Mouse (Mus musculus) MEL (cell line): ENCODE measurements around the gene Klf9. TPM values are rescaled to one million over a fixed set of nuclear protein-coding genes. Genes with fewer than 3 reads are reported as not detected.

Source experiments
- DNase-seq: peaks from one replicate; pipeline ENCODE4 v3.0.0; 2011; ENCODE audit warnings: low read depth, low spot score
- H3K27ac ChIP-seq: 2 replicates; pipeline ENCODE4 v1.5.1; 2012; ENCODE audit warnings: low read depth, mild to moderate bottlenecking, control low read depth, low read length, moderate library complexity; ENCODE audit not compliant: control insufficient read depth
- H3K27me3 ChIP-seq, 2 experiments: fragments of 150-350 bp in 1 of 2; sonication (generic) in 1 of 2; 2 replicates each; pipeline ENCODE4 v1.6.1; 2012; ENCODE audit warnings: low read length in 2 of 2, mild to moderate bottlenecking in 2 of 2, improper control_type of control experiment in 1 of 2, moderate library complexity in 1 of 2; ENCODE audit not compliant: insufficient read depth in 2 of 2, control insufficient read depth in 1 of 2
- H3K36me3 ChIP-seq, 2 experiments: 2 replicates each; pipeline ENCODE4 v1.6.1; 2012 to 2014; ENCODE audit warnings: low read length in 2 of 2, improper control_type of control experiment in 1 of 2, inconsistent platforms in 1 of 2, mild to moderate bottlenecking in 1 of 2; ENCODE audit not compliant: insufficient read depth in 2 of 2, control insufficient read depth in 1 of 2
- H3K4me1 ChIP-seq, 2 experiments: fragments of 150-350 bp in 1 of 2; sonication (generic) in 1 of 2; 2 replicates each; pipeline ENCODE4 v1.6.1; 2012; ENCODE audit warnings: low read length in 2 of 2, improper control_type of control experiment in 1 of 2, mild to moderate bottlenecking in 1 of 2; ENCODE audit not compliant: insufficient read depth in 2 of 2, control insufficient read depth in 1 of 2
- H3K4me3 ChIP-seq, 2 experiments: fragments of 150-350 bp in 1 of 2; sonication (generic) in 1 of 2; 2 replicates each; pipeline ENCODE4 v1.5.1; 2012; ENCODE audit warnings: low read depth in 2 of 2, low read length in 2 of 2, mild to moderate bottlenecking in 2 of 2, moderate library complexity in 2 of 2, control low read depth in 1 of 2, improper control_type of control experiment in 1 of 2; ENCODE audit not compliant: control insufficient read depth in 1 of 2, insufficient read depth in 1 of 2
- H3K79me2 ChIP-seq: 2 replicates; pipeline ENCODE4 v1.6.1; 2012; ENCODE audit warnings: mild to moderate bottlenecking, low read length, moderate library complexity; ENCODE audit not compliant: control insufficient read depth, poor library complexity, insufficient read depth
- H3K9ac ChIP-seq: 2 replicates; pipeline ENCODE4 v1.6.1; 2012; ENCODE audit warnings: low read depth, mild to moderate bottlenecking, control low read depth, low read length, moderate library complexity; ENCODE audit not compliant: control insufficient read depth, poor library complexity, severe bottlenecking
- H3K9me3 ChIP-seq: fragments of 150-350 bp; sonication (generic); replicated peaks from 2 replicates; pipeline ENCODE4 v1.6.1; 2012; ENCODE audit warnings: mild to moderate bottlenecking, low read length, improper control_type of control experiment, moderate library complexity; ENCODE audit not compliant: insufficient read depth
- HCFC1 ChIP-seq: IDR thresholded peaks from 2 replicates; pipeline ENCODE4 v1.6.1; 2012; ENCODE audit warnings: low read depth, mild to moderate bottlenecking, inconsistent platforms, low read length, improper control_type of control experiment, moderate library complexity
- KAT2A ChIP-seq: conservative IDR thresholded peaks from 2 replicates; pipeline ENCODE4 v1.6.1; 2012; ENCODE audit warnings: low read depth, low read length, improper control_type of control experiment, inconsistent platforms
- MEF2A ChIP-seq: IDR thresholded peaks from 2 replicates; pipeline ENCODE4 v1.6.1; 2014; ENCODE audit warnings: low read depth, mild to moderate bottlenecking, inconsistent platforms, low read length, improper control_type of control experiment; ENCODE audit not compliant: poor library complexity, insufficient replicate concordance, severe bottlenecking; ENCODE audit errors: extremely low read depth
- MXI1 ChIP-seq: IDR thresholded peaks from 2 replicates; pipeline ENCODE4 v1.6.1; 2011; ENCODE audit warnings: mild to moderate bottlenecking, low read depth, low read length, improper control_type of control experiment
- POLR2A ChIP-seq, 2 experiments: IDR thresholded peaks; 2 replicates each; pipeline ENCODE4 v1.6.1; 2011 to 2012; ENCODE audit warnings: low read length in 2 of 2, mild to moderate bottlenecking in 2 of 2, control low read depth in 1 of 2, improper control_type of control experiment in 1 of 2, low read depth in 1 of 2, moderate library complexity in 1 of 2; ENCODE audit not compliant: control insufficient read depth in 1 of 2, insufficient read depth in 1 of 2, poor library complexity in 1 of 2
- RAD21 ChIP-seq: IDR thresholded peaks from 2 replicates; pipeline ENCODE4 v1.6.1; 2011; ENCODE audit warnings: mild to moderate bottlenecking, low read depth, low read length, improper control_type of control experiment
- TCF12 ChIP-seq: IDR thresholded peaks from 2 replicates; pipeline ENCODE4 v1.6.1; 2014; ENCODE audit warnings: low read depth, mild to moderate bottlenecking, inconsistent platforms, low read length, improper control_type of control experiment, moderate library complexity
- polyA plus RNA-seq, 2 experiments: library from polyadenylated mRNA; stranded (reverse) in 1 of 2; unstranded in 1 of 2; fragments of >175 nt in 1 of 2; fragments of >200 nt in 1 of 2; gene quantifications; 2 replicates each; pipeline versions ENCODE4 v1.2.1 to v1.2.4; 2012; ENCODE audit warnings: low replicate concordance in 2 of 2, low read depth in 1 of 2; ENCODE audit not compliant: insufficient read length in 2 of 2, insufficient read depth in 1 of 2, missing spikeins in 1 of 2
- total RNA-seq: library from RNA; depleted of rRNA; stranded (reverse); fragments of 300-350 nt; gene quantifications from 2 replicates; pipeline ENCODE4 v1.2.3, GENCODE M21; 2012

Gene Klf9
- total and polyA plus RNA-seq, 3 experiments: 0.01 TPM; not detected in 2

GRCm38 (mm10) chr19:23134441-23135301, 6.4 kb upstream of the Klf9 start:
- H3K9ac ChIP-seq: no peak overlapping the region
- no peaks in the 10 kb centered on the region for H3K27me3 ChIP-seq
- H3K79me2 ChIP-seq: no peaks in the 10 kb centered on the region
- no peaks in the 10 kb centered on the region for H3K36me3 ChIP-seq
- no peak for TF ChIP-seq MXI1
- TF ChIP-seq, all 39 proteins: peak for 0
- Histone ChIP-seq H3K4me3 (no peak overlapping the region), H3K27ac (no peak overlapping the region), H3K9me3 (no peaks in the 10 kb centered on the region), H3K4me1 (no peaks in the 10 kb centered on the region)
- DNase-seq: no peak

GRCm38 (mm10) chr19:23135349-23136201, 5.5 kb upstream of the Klf9 start:
- no peaks in the 10 kb centered on the region for H3K9me3 ChIP-seq
- H3K4me3 ChIP-seq: no peak overlapping the region
- no peaks in the 10 kb centered on the region for H3K4me1 ChIP-seq
- H3K27ac ChIP-seq: no peak overlapping the region
- no peaks in the 10 kb centered on the region for H3K36me3 ChIP-seq
- no peaks in the 10 kb centered on the region for H3K79me2 ChIP-seq
- no peak for DNase-seq
- no peaks in the 10 kb centered on the region; a peak in 1 of 4 replicates for H3K27me3 ChIP-seq
- no peak for TF ChIP-seq HCFC1
- TF ChIP-seq POLR2A (IDR thresholded peaks at IDR 0.05; ENCODE audit: control insufficient read depth in 1 of 2, insufficient read depth in 1 of 2, low read depth in 1 of 2, low read length in 2 of 2, poor library complexity in 1 of 2): 0 out of 4 replicates have a peak, but pooled peaks of 1 of the 2 experiments have one; percentile 31
- TF ChIP-seq, all 39 proteins: peak for 1
- H3K9ac ChIP-seq: no peak overlapping the region

GRCm38 (mm10) chr19:23136202-23136850, 4.7 kb upstream of the Klf9 start:
- Histone ChIP-seq H3K36me3 (no peaks in the 10 kb centered on the region), H3K9ac (no peak overlapping the region), H3K27ac (no peak overlapping the region), H3K9me3 (no peaks in the 10 kb centered on the region), H3K4me3 (no peak overlapping the region), H3K27me3 (no peaks in the 10 kb centered on the region; a peak in 1 of 4 replicates), H3K4me1 (no peaks in the 10 kb centered on the region), H3K79me2 (no peaks in the 10 kb centered on the region)
- TF ChIP-seq TCF12: no peak
- TF ChIP-seq POLR2A (IDR thresholded peaks at IDR 0.05; ENCODE audit: control insufficient read depth in 1 of 2, insufficient read depth in 1 of 2, low read depth in 1 of 2, low read length in 2 of 2, poor library complexity in 1 of 2): 0 out of 4 replicates have a peak, but pooled peaks of 1 of the 2 experiments have one; percentile 21
- TF ChIP-seq MEF2A: no peak
- no peak for TF ChIP-seq RAD21
- TF ChIP-seq KAT2A: no peak
- DNase-seq: no peak
